Mouse (Mus musculus) lung, adult 2 months (tissue): ENCODE measurements around the gene Nemf.

ENCODE experiments used
- CTCF ChIP-seq: fragments of 200-500 bp; IDR thresholded peaks from 2 replicates; pipeline ENCODE4 v1.5.1; 2011; ENCODE audit warnings: mild to moderate bottlenecking, low read length, control low read depth; ENCODE audit not compliant: insufficient read depth
- POLR2A ChIP-seq: fragments of 200-500 bp; IDR thresholded peaks from 2 replicates; pipeline ENCODE4 v1.6.1; 2011; ENCODE audit warnings: low read depth, mild to moderate bottlenecking, control low read depth, low read length, borderline replicate concordance; ENCODE audit errors: extremely low read depth

DNA sequence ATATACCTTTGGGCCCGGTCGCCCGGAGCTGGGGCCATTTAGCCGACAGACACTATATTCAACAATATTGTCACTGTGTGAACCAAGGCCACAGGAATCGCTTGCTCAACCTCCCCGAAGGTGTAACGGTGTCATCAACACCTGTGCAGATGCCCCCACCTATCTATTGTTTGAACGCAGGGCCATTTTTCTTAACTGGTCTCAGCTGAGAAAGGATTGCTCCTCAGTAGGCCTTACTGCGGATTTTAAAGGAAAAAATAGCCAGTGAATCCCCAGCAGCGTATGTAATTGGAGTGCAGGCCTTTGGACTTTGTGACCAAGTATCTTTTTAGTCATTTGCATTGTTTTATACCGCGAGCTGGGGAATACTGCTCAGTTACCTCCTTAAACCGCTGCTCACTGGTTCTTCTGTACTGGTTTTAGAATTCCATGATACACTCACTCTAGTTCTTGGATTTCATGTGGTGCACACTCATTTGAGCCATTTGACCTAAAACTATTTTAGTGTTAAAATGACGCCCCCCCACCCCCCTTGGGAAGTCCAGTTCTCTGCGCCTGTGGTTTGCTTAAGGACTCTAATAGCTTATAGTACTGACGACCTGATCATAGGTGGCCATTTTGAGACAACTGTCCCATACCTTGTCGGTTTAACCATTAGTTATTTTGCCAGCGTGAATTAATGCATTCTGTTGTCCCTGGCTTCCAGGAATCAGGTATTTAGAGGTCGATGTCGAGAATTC is 59.4 kb downstream of the Nemf start:
- no peak for TF ChIP-seq CTCF
- no peak for TF ChIP-seq POLR2A
